21 mouse cellular contexts compared by ENCODE assay signal in genomic region chr17:3203916-3204315, GRCm38 (mm10).
DNase-seq lines count a peak whose midpoint lies in the region; TF ChIP-seq lines count a peak whose summit lies in the region.
"Had no signal": no experiment of that assay in that cellular context is flagged by ENCODE, and none has a peak within 500 bp of the region (broad histone marks: within the 10 kb centered on the region; RNA-seq: fewer than 3 reads in every experiment).

No protein-coding gene starts in this region.

- TF ChIP-seq RAD21 in CH12.LX (IDR thresholded peaks at IDR 0.05; ENCODE audit: low read depth, low read length), result no peak

- no peaks in the 10 kb centered on the region for H3K27me3 ChIP-seq in heart, adult 2 months (ENCODE audit: control insufficient read depth, insufficient read depth, low read length)
- no peaks in the 10 kb centered on the region for H3K27me3 ChIP-seq in CH12.LX (replicated peaks)
- no peaks in the 10 kb centered on the region for H3K27me3 ChIP-seq in splenic B cell, adult 2 months (ENCODE audit: control insufficient read depth, insufficient read depth, low read length, poor library complexity, severe bottlenecking)
- H3K27me3 ChIP-seq: forebrain, embryonic 13.5 days; hindbrain, embryonic 12.5 days; hindbrain, embryonic 15.5 days had no signal

- peaks cover 9% of the 10 kb centered on the region for H3K4me1 ChIP-seq in heart, adult 2 months (ENCODE audit: control insufficient read depth, insufficient read depth, low read length)
- H3K4me1 ChIP-seq in CH12.LX (ENCODE audit: control insufficient read depth in 1 of 2, insufficient read depth in 2 of 2), result peaks cover 18 to 60% of the 10 kb centered on the region in 2 experiments
- H3K4me1 ChIP-seq: forebrain, embryonic 10.5 days; hindbrain, embryonic 12.5 days had no signal

- in situ Hi-C loops in CH12.LX (cut with MboI; ENCODE audit: low pct_ligation_motif_present, low pct_unique_long_range_greater_than_20kb, low sequenced_read_pairs), result no loop called here

- no peak for TF ChIP-seq CTCF in heart, adult 2 months (IDR thresholded peaks at IDR 0.05)
- TF ChIP-seq CTCF in CH12.LX (conservative IDR thresholded peaks at IDR 0.05 in 1 of 2, IDR thresholded peaks at IDR 0.05 in 1 of 2; ENCODE audit: low read depth in 2 of 2, low read length in 2 of 2), result no peak

- H3K9me3 ChIP-seq in CH12.LX (replicated peaks; ENCODE audit: low read length), result no peaks in the 10 kb centered on the region
- H3K9me3 ChIP-seq: forebrain, embryonic 10.5 days; forebrain, embryonic 13.5 days; G1E; hindbrain, embryonic 12.5 days; hindbrain, embryonic 15.5 days had no signal

- peaks cover 18% of the 10 kb centered on the region for H3K36me3 ChIP-seq in heart, adult 2 months (ENCODE audit: control insufficient read depth, insufficient read depth, low read length)
- peaks cover 22 to 75% of the 10 kb centered on the region in 2 experiments for H3K36me3 ChIP-seq in CH12.LX (replicated peaks in 1 of 2; ENCODE audit: control insufficient read depth in 1 of 2, insufficient read depth in 1 of 2, low read length in 1 of 2)
- 0 out of 2 replicates have a peak, but pooled peaks cover 2% of the 10 kb centered on the region for H3K36me3 ChIP-seq in splenic B cell, adult 2 months (ENCODE audit: control insufficient read depth, insufficient read depth, low read length, poor library complexity, severe bottlenecking)

- peak; percentile 59 for DNase-seq in heart, adult 11 months
- no peak for DNase-seq in heart, adult 2 months
- DNase-seq in 3T3-L1 (ENCODE audit: low read depth, low spot score) (peak; percentile 26), CH12.LX (ENCODE audit: extremely low read depth) (peak; percentile 52)
- DNase-seq in splenic B cell, adult 2 months (ENCODE audit: low read depth, low spot score), result peak; percentile 37
- no peak for DNase-seq in thymus, postnatal 4 days
- no peak for DNase-seq in urinary bladder, postnatal 14 days (ENCODE audit: low spot score)
- DNase-seq: adrenal gland, adult 2 months; adrenal gland, postnatal 14 days; cerebellum, adult 11 months; cerebellum, adult 2 months; cerebellum, adult 9-11 months; cerebellum, postnatal 25 days; gastrocnemius, postnatal 10 days; gastrocnemius, postnatal 36 days had no signal

- no peak for TF ChIP-seq EP300 in heart, adult 2 months (IDR thresholded peaks at IDR 0.05; ENCODE audit: insufficient read depth, low read depth, low read length)
- TF ChIP-seq EP300 in CH12.LX (IDR thresholded peaks at IDR 0.05; ENCODE audit: low read length), result peak; percentile 53

- no peak overlapping the region for H3K27ac ChIP-seq in heart, adult 2 months
- peak overlapping the region; percentile 43; the same call in 1 of the 2 replicates for H3K27ac ChIP-seq in CH12.LX (ENCODE audit: insufficient read depth, low read depth)
- H3K27ac ChIP-seq: forebrain, embryonic 10.5 days; forebrain, embryonic 13.5 days; hindbrain, embryonic 12.5 days; hindbrain, embryonic 15.5 days had no signal

- H3K79me2 ChIP-seq in heart, adult 2 months (replicated peaks; ENCODE audit: control insufficient read depth, insufficient read depth, low read length), result no peaks in the 10 kb centered on the region
- H3K79me2 ChIP-seq in CH12.LX (replicated peaks; ENCODE audit: control insufficient read depth, extremely low read depth, insufficient read depth, poor library complexity, severe bottlenecking), result peaks cover 29% of the 10 kb centered on the region

- dilution Hi-C loops in CH12.LX (cut with MboI; ENCODE audit: extremely low pct_ligation_motif_present, extremely low pct_unique_long_range_greater_than_20kb, low sequenced_read_pairs), result no loop called here

- no peak overlapping the region for H3K4me3 ChIP-seq in heart, adult 2 months
- no peak overlapping the region for H3K4me3 ChIP-seq in CH12.LX (replicated peaks in 1 of 3; ENCODE audit: low read depth in 2 of 3, low read length in 2 of 3, poor library complexity in 1 of 3)
- H3K4me3 ChIP-seq: forebrain, embryonic 10.5 days; forebrain, embryonic 13.5 days; hindbrain, embryonic 12.5 days; hindbrain, embryonic 15.5 days had no signal

- H3K4me2 ChIP-seq in CH12.LX (ENCODE audit: insufficient read depth, low read depth, poor library complexity, severe bottlenecking), result peak overlapping the region; percentile 21; the same call in 1 of the 2 replicates
- H3K4me2 ChIP-seq: forebrain, embryonic 13.5 days; heart, embryonic 11.5 days; hindbrain, embryonic 12.5 days; hindbrain, embryonic 15.5 days had no signal

- intact Hi-C loops in heart, adult 2 months (cut with DNase I), result no loop called here

- 71% methylated on average over 4 of the region's 4 CpGs for WGBS in heart, adult 2 months

- no peak overlapping the region for H3K9ac ChIP-seq in heart, adult 2 months (ENCODE audit: low read depth, low read length)
- no peak overlapping the region for H3K9ac ChIP-seq in CH12.LX (ENCODE audit: insufficient read depth, low read depth)
- H3K9ac ChIP-seq: forebrain, embryonic 13.5 days; hindbrain, embryonic 12.5 days; hindbrain, embryonic 15.5 days had no signal

- no peak for TF ChIP-seq POLR2A in heart, adult 2 months (IDR thresholded peaks at IDR 0.05; ENCODE audit: insufficient read depth, low read depth, low read length)
- no peak for TF ChIP-seq POLR2A in CH12.LX (IDR thresholded peaks at IDR 0.05; ENCODE audit: low read depth, low read length)

TF ChIP-seq in CH12.LX, 34 proteins besides CTCF, POLR2A, EP300 and RAD21:
- TF ChIP-seq MXI1 (IDR thresholded peaks at IDR 0.05; ENCODE audit: low read depth, low read length) (no peak), BHLHE40 (IDR thresholded peaks at IDR 0.05; ENCODE audit: low read depth, low read length) (peak; percentile 14; the same call in 1 of the 2 replicates), MAX (IDR thresholded peaks at IDR 0.05; ENCODE audit: low read length) (0 out of 2 replicates have a peak, but pooled peaks have one; percentile 15), ZC3H11A (IDR thresholded peaks at IDR 0.05; ENCODE audit: low read depth, low read length) (no peak)

Comparison
In these comparisons a context has a peak if more than half of its experiments do, and no peak if none do; other contexts are left out.
1. DNase-seq: peak in heart, adult 11 months (single experiment), 3T3-L1 (single experiment), CH12.LX (single experiment) and splenic B cell, adult 2 months (single experiment); none in heart, adult 2 months (0 of 2), thymus, postnatal 4 days (single experiment) and urinary bladder, postnatal 14 days (single experiment).